Mouse (Mus musculus) layer of hippocampus, adult 6 months (tissue): ENCODE results near the gene Nlrp4f. TPM values are rescaled to one million over a fixed set of nuclear protein-coding genes. Genes with fewer than 3 reads are reported as not detected.

ENCODE experiments used
- long read RNA-seq, 2 experiments: library from polyadenylated mRNA; unstranded; transcript quantifications; one replicate each; pipeline ENCODE4 v2.0.0; 2019 to 2020
- polyA plus RNA-seq: library from polyadenylated mRNA; unstranded; fragments of <200 nt; fragmentation: Nextera tagmentation; gene quantifications from 2 replicates; pipeline ENCODE4 v1.2.3, GENCODE M21; 2021

Nlrp4f gene
- polyA plus RNA-seq, result not detected in 2 replicates
- long read RNA-seq, experiment 1, result 0 reads
- long read RNA-seq, experiment 2, result 0 reads

DNA sequence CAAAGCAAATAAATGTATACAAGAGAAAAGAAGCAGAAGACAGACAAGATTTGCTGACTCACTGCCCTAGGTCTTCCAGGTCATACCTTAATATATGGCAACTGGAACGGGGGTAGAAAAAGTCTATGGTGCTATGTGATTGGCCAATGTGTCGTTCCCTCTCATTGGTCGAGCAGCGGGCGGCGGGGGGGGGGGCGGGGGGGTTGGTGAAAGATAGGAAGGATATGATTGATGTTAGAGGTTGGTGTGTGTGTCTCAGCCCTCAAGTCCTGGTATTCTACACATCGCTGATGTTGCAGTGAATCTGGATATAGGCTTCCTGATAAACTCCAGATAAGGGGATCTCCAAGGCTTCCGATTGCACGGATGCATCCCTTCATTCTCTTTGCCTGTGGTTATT is at the start of gene Nlrp4f:
Gene Nlrp4f (minus strand): TSS at position 101 of the 400 bp plus-strand sequence.

DNA sequence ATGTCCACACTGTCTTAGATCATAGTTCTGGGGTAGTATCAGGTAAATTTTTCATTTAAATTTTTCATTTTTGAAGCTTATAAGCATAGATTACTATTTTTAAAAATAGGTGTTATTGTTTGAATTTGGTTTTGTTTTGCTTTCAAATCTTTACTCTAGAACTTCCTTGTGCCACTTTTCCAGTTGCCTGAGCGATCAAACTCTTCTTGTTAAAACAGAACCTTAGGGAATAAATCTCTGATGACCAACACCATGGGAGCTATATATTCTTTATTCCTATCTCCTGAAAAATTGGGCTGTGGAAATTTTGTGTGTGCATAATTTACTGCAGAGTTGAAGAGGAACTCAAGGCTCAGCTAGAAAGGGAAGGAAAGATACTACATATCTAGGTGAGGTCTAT is 55.8 kb downstream of the Nlrp4f start, which contains the start of gene Olfr466:
Gene Olfr466 (plus strand): TSS at position 301 of the 400 bp plus-strand sequence.

DNA sequence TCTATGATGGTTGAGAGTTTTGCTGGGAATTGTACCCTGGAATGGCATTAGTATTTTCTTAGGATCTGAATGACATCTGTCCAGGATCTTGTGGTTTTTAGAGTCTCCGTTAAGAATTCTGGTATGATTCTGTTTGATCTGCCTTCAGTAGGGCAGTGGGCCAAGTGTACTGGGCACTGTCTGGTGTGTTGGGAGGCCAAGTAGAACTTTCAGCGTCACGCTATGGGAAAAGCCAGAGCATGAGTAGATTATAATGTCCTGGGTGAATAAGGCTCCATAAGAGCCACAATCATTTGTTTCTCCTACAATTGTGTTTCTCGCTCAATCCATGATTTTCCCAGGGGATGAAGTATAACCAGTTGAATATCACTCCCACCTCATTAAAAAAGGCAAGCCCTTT is 68.0 kb downstream of the Nlrp4f start, which contains the start of gene Olfr465-ps1:
Gene Olfr465-ps1 (plus strand): TSS at position 301 of the 400 bp plus-strand sequence.

Other genes with a start within 250 kb of the Nlrp4f start
- gene Spata31d1c, start 172.9 kb downstream of the Nlrp4f start, polyA plus RNA-seq, result not detected in 2 replicates
- not detected in 2 replicates for gene Prss47, start 153.2 kb downstream of the Nlrp4f start, polyA plus RNA-seq
- 38.7 and 41.2 TPM in 2 replicates for gene Mfsd14b, start 93.0 kb downstream of the Nlrp4f start, polyA plus RNA-seq
- not detected in 2 replicates for gene Olfr465-ps1, start 67.9 kb downstream of the Nlrp4f start, polyA plus RNA-seq
- not detected in 2 replicates for gene Olfr466, start 55.7 kb downstream of the Nlrp4f start, polyA plus RNA-seq
- 0.19 TPM in 1 of 2 replicates, not detected in the other for gene Gm10775, start 53.6 kb upstream of the Nlrp4f start, polyA plus RNA-seq
- 11.7 and 12.8 TPM in 2 replicates for gene Zfp369, start 72.8 kb upstream of the Nlrp4f start, polyA plus RNA-seq